Mouse (Mus musculus) heart, embryonic 14.5 days (tissue): ENCODE results near the gene Ctnna2. TPM values are rescaled to one million over a fixed set of nuclear protein-coding genes. Genes with fewer than 3 reads are reported as not detected.

ENCODE experiments used
- ATAC-seq: fragments of 200-750 bp; cut with Nextera tagmentation; 2 replicates; pipeline ENCODE4 v1.8.0; 2017; ENCODE audit warnings: low read depth, moderate TSS enrichment; ENCODE audit not compliant: insufficient number of reproducible peaks, insufficient read depth, low FRiP score
- H3K27ac ChIP-seq, 2 experiments: fragments of 200-500 bp in 1 of 2; fragments of 300-500 bp in 1 of 2; sonication (generic) in 1 of 2; replicated peaks in 1 of 2; 2 replicates each; pipeline ENCODE4 v1.5.1; 2012 to 2014; ENCODE audit warnings: low read depth in 2 of 2, low read length in 2 of 2, control low read depth in 1 of 2, mild to moderate bottlenecking in 1 of 2, mixed read lengths in 1 of 2; ENCODE audit not compliant: control insufficient read depth in 1 of 2, insufficient read depth in 1 of 2
- H3K27me3 ChIP-seq: fragments of 300-500 bp; sonication (generic); 2 replicates; pipeline ENCODE4 v1.6.1; 2014; ENCODE audit warnings: mild to moderate bottlenecking, low read length, control low read depth; ENCODE audit not compliant: control insufficient read depth, insufficient read depth
- H3K36me3 ChIP-seq: fragments of 300-500 bp; sonication (generic); 2 replicates; pipeline ENCODE4 v1.6.1; 2014; ENCODE audit warnings: mild to moderate bottlenecking, control low read depth, low read length, mixed read lengths; ENCODE audit not compliant: control insufficient read depth, insufficient read depth
- H3K4me1 ChIP-seq, 2 experiments: fragments of 200-500 bp in 1 of 2; fragments of 300-500 bp in 1 of 2; sonication (generic) in 1 of 2; 2 replicates each; pipeline ENCODE4 v1.6.1; 2012 to 2014; ENCODE audit warnings: low read length in 2 of 2, control low read depth in 1 of 2, mixed read lengths in 1 of 2; ENCODE audit not compliant: control insufficient read depth in 2 of 2, insufficient read depth in 2 of 2
- H3K4me2 ChIP-seq: fragments of 300-500 bp; sonication (generic); 2 replicates; pipeline ENCODE4 v1.6.1; 2014; ENCODE audit warnings: mild to moderate bottlenecking, low read length
- H3K4me3 ChIP-seq, 2 experiments: fragments of 200-500 bp in 1 of 2; fragments of 300-500 bp in 1 of 2; sonication (generic) in 1 of 2; 2 replicates each; pipeline ENCODE4 v1.5.1; 2012 to 2014; ENCODE audit warnings: low read length in 2 of 2, mild to moderate bottlenecking in 2 of 2, control low read depth in 1 of 2, low read depth in 1 of 2, moderate library complexity in 1 of 2; ENCODE audit not compliant: control insufficient read depth in 1 of 2, insufficient read depth in 1 of 2
- H3K9ac ChIP-seq: fragments of 300-500 bp; sonication (generic); 2 replicates; pipeline ENCODE4 v1.6.1; 2014; ENCODE audit warnings: mild to moderate bottlenecking, low read length
- H3K9me3 ChIP-seq: fragments of 300-500 bp; sonication (generic); 2 replicates; pipeline ENCODE4 v1.6.1; 2016; ENCODE audit warnings: low read length, control low read depth; ENCODE audit not compliant: control insufficient read depth
- WGBS: fragments of 180-500 bp; shearing (Covaris S2); extraction: QIAGEN DNeasy Blood & Tissue Kit; methylation state at CpG from one replicate; pipeline ENCODE4 v1.1.7; 2014; 5-methylcytosine and 5-hydroxymethylcytosine counted together
- polyA plus RNA-seq: library from polyadenylated mRNA; unstranded; fragments of >200 nt; fragmentation: Nextera tagmentation; extraction: Ambion mirVana; gene quantifications from 2 replicates; pipeline ENCODE4 v1.2.1, GENCODE M21; 2014

Ctnna2 gene
- polyA plus RNA-seq, 1 experiment from 2014 or later, result 1.8 TPM

- no peaks in the 10 kb centered on the region for H3K27me3 ChIP-seq
- no peaks in the 10 kb centered on the region for H3K4me1 ChIP-seq
- H3K9me3 ChIP-seq, result no peaks in the 10 kb centered on the region
- ATAC-seq, result no peak
- no peak overlapping the region for H3K27ac ChIP-seq
- no peak overlapping the region for H3K9ac ChIP-seq
- H3K4me2 ChIP-seq, result no peak overlapping the region
- no peaks in the 10 kb centered on the region for H3K36me3 ChIP-seq
- H3K4me3 ChIP-seq, result no peak overlapping the region
These were observed 130.7 kb downstream of the Ctnna2 start for GRCm38 (mm10) chr6:77848796-77849195.

DNA sequence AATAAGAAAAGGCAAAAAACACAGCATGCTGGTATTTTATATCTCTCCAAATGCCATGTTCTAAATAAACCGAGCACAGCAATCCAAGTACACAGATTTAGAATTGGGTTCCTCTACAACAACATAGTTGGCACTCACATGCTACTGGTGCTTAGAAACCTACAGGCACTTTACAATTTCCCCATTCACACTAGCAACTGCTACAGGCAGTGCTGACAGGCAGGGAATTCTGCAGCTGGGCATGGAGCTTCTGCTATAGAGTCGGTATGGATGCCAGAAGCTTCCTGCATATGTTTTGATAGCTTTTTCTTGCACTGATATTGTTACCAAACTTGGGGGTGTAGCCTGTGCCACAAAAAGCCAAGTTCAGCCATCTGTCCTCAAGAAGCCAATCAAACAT, 131.8 kb downstream of the Ctnna2 start:
- no peak for ATAC-seq
- H3K27me3 ChIP-seq, result no peaks in the 10 kb centered on the region

GRCm38 (mm10) chr6:77839076-77839475, 140.4 kb downstream of the Ctnna2 start:
- Histone ChIP-seq H3K4me2 (no peak overlapping the region), H3K27ac (no peak overlapping the region), H3K36me3 (no peaks in the 10 kb centered on the region), H3K9me3 (no peaks in the 10 kb centered on the region), H3K4me3 (no peak overlapping the region), H3K27me3 (no peaks in the 10 kb centered on the region), H3K9ac (no peak overlapping the region), H3K4me1 (no peaks in the 10 kb centered on the region)
- WGBS, result 68% methylated on average over 2 of the region's 2 CpGs
- ATAC-seq, result no peak

More for the DNA sequence above, 131.8 kb downstream of the Ctnna2 start:
- Histone ChIP-seq H3K9me3 (no peaks in the 10 kb centered on the region), H3K27ac (no peak overlapping the region), H3K36me3 (no peaks in the 10 kb centered on the region), H3K9ac (no peak overlapping the region), H3K4me2 (no peak overlapping the region), H3K4me1 (no peaks in the 10 kb centered on the region), H3K4me3 (no peak overlapping the region)
- WGBS, result 58% methylated on average over 2 of the region's 2 CpGs

DNA sequence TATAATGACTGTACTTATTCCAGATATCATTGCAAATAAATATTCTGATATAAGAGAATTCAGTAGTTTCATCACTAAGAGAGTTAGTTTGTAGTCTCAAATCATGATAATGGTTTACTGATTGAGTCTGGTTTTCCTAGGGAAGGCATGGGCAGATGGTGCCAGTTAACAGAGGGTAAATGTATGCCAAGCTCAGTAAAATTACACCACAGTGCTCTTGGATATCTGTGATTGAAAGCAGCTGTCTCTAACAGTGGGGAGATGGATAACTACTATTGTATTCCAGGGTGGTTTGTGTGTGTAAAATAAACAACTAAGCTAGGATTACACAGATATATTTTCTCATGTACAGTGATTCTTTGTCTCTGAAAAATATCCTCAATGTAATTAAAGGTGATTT, 140.8 kb downstream of the Ctnna2 start:
- H3K36me3 ChIP-seq, result no peaks in the 10 kb centered on the region
- H3K4me1 ChIP-seq, result no peaks in the 10 kb centered on the region
- no peak overlapping the region for H3K4me3 ChIP-seq
- H3K9me3 ChIP-seq, result no peaks in the 10 kb centered on the region
- no peak overlapping the region for H3K27ac ChIP-seq
- H3K4me2 ChIP-seq, result no peak overlapping the region
- H3K9ac ChIP-seq, result no peak overlapping the region
- H3K27me3 ChIP-seq, result no peaks in the 10 kb centered on the region
- no peak for ATAC-seq

GRCm38 (mm10) chr6:77837543-77837942, 142.0 kb downstream of the Ctnna2 start:
- no peaks in the 10 kb centered on the region for H3K9me3 ChIP-seq
- no peaks in the 10 kb centered on the region for H3K4me1 ChIP-seq
- no peak for ATAC-seq
- WGBS, result 78% methylated on average over 3 of the region's 3 CpGs
- H3K36me3 ChIP-seq, result no peaks in the 10 kb centered on the region
- H3K9ac ChIP-seq, result no peak overlapping the region
- H3K27ac ChIP-seq, result no peak overlapping the region
- H3K4me3 ChIP-seq, result no peak overlapping the region
- H3K27me3 ChIP-seq, result no peaks in the 10 kb centered on the region
- H3K4me2 ChIP-seq, result no peak overlapping the region

DNA sequence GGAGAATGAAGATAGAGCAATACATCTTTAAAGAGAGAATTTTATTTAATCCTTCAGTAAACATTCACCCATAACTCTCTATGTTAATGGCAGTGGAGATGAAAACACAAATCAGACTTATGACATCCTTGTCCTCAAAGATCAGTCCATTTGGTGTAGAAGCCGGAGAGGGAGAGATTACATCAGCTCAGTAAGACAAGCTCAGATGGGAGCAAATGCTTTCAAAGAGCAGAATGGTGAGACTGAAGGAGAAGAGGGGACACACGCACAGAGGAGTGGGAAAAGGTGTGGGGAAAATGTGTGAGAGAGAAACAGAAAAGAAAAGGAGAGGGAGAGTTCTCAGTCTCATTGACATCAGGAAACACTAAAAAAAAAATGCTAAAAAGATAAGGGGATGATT, 144.8 kb downstream of the Ctnna2 start:
- Histone ChIP-seq H3K4me3 (no peak overlapping the region), H3K4me2 (no peak overlapping the region), H3K9ac (no peak overlapping the region), H3K9me3 (no peaks in the 10 kb centered on the region), H3K27ac (no peak overlapping the region), H3K4me1 (no peaks in the 10 kb centered on the region), H3K36me3 (no peaks in the 10 kb centered on the region), H3K27me3 (no peaks in the 10 kb centered on the region)
- 63% methylated on average over 2 of the region's 2 CpGs for WGBS
- no peak for ATAC-seq

DNA sequence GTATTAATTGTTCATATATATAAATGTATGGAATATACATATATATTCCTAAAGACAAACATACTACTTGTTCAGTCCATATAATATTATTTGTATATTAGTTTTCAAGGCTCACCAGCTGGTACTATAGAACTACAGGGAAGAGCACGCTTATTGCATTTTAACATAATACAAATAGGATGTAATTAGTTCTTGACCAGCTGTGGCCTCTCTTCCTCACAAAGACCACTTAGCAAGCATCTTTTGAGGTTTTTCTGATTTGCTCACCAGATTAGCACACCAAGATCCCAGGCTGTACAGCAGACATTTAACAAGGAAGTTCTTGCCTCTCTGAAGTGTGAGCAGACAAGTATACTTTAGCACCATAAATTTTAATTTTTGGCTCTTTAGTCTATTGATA, 152.0 kb downstream of the Ctnna2 start:
- H3K27ac ChIP-seq, result no peak overlapping the region
- H3K4me1 ChIP-seq, result no peaks in the 10 kb centered on the region
- no peaks in the 10 kb centered on the region for H3K27me3 ChIP-seq
- no peak overlapping the region for H3K9ac ChIP-seq
- no peaks in the 10 kb centered on the region for H3K9me3 ChIP-seq
- ATAC-seq, result no peak
- no peaks in the 10 kb centered on the region for H3K36me3 ChIP-seq
- H3K4me2 ChIP-seq, result no peak overlapping the region
- WGBS, result 72% methylated on average over 1 of the region's 1 CpGs
- no peak overlapping the region for H3K4me3 ChIP-seq

GRCm38 (mm10) chr6:77817116-77817515, 162.4 kb downstream of the Ctnna2 start:
- 46% methylated on average over 3 of the region's 3 CpGs for WGBS
- H3K4me1 ChIP-seq, result no peaks in the 10 kb centered on the region
- H3K4me2 ChIP-seq, result no peak overlapping the region
- no peak overlapping the region for H3K9ac ChIP-seq
- H3K27ac ChIP-seq, result no peak overlapping the region
- no peaks in the 10 kb centered on the region for H3K36me3 ChIP-seq
- H3K9me3 ChIP-seq, result no peaks in the 10 kb centered on the region
- no peak overlapping the region for H3K4me3 ChIP-seq
- no peak for ATAC-seq
- H3K27me3 ChIP-seq, result no peaks in the 10 kb centered on the region
